ENCODE assay signal across 8 mouse cellular contexts in genomic region chr11:72960723-72961071, GRCm38 (mm10). TPM values are rescaled to one million over a fixed set of nuclear protein-coding genes. Genes with fewer than 3 reads are reported as not detected.
DNase-seq lines count a peak whose midpoint lies in the region; ATAC-seq lines count a peak whose summit lies in the region.

No protein-coding gene starts in this region.

- H3K27me3 ChIP-seq in kidney, embryonic 16.5 days (ENCODE audit: insufficient read depth, low read length), result peaks cover 30% of the 10 kb centered on the region
- peaks cover 31% of the 10 kb centered on the region for H3K27me3 ChIP-seq in embryonic facial prominence, embryonic 11.5 days (ENCODE audit: control insufficient read depth, insufficient read depth, low read length)
- H3K27me3 ChIP-seq in intestine, embryonic 15.5 days (replicated peaks), result peaks cover 11% of the 10 kb centered on the region
- H3K27me3 ChIP-seq in midbrain, embryonic 16.5 days (ENCODE audit: control insufficient read depth, insufficient read depth, low read depth, low read length), result peaks cover 37% of the 10 kb centered on the region

- H3K4me3 ChIP-seq in kidney, embryonic 16.5 days (ENCODE audit: low read length), result peak overlapping the region; percentile 44
- H3K4me3 ChIP-seq in embryonic facial prominence, embryonic 11.5 days (ENCODE audit: low read depth, low read length), result peak overlapping the region; percentile 26; the same call in 1 of the 2 replicates
- peak overlapping the region; percentile 40 for H3K4me3 ChIP-seq in intestine, embryonic 15.5 days (replicated peaks)
- H3K4me3 ChIP-seq in midbrain, embryonic 16.5 days (ENCODE audit: low read depth, low read length), result peak overlapping the region; percentile 13; the same call in 1 of the 2 replicates

- no peak for DNase-seq in kidney, postnatal 36 days
- no peak for DNase-seq in embryonic facial prominence, embryonic 11.5 days (ENCODE audit: low spot score)
- no peak for DNase-seq in cerebellum, postnatal 36 days
- DNase-seq in cerebellum, postnatal 14 days, result no peak
- no peak for DNase-seq in layer of hippocampus, adult 18-20 months (ENCODE audit: low spot score in 2 of 2)

- no peak for ATAC-seq in kidney, embryonic 16.5 days (ENCODE audit: low FRiP score, low TSS enrichment)
- ATAC-seq in embryonic facial prominence, embryonic 11.5 days (replicated peaks; ENCODE audit: insufficient number of reproducible peaks, low FRiP score, low TSS enrichment, low read depth), result no peak
- no peak for ATAC-seq in intestine, embryonic 15.5 days
- no peak for ATAC-seq in midbrain, embryonic 16.5 days

- no peaks in the 10 kb centered on the region for H3K36me3 ChIP-seq in kidney, embryonic 16.5 days (ENCODE audit: insufficient read depth, low read length)
- no peaks in the 10 kb centered on the region for H3K36me3 ChIP-seq in embryonic facial prominence, embryonic 11.5 days (replicated peaks; ENCODE audit: control insufficient read depth, insufficient read depth, low read depth, low read length)
- H3K36me3 ChIP-seq in intestine, embryonic 15.5 days, result no peaks in the 10 kb centered on the region
- H3K36me3 ChIP-seq in midbrain, embryonic 16.5 days (ENCODE audit: control insufficient read depth, insufficient read depth, low read length), result no peaks in the 10 kb centered on the region

- H3K4me2 ChIP-seq in kidney, embryonic 16.5 days (replicated peaks; ENCODE audit: low read depth, low read length), result peak overlapping the region; percentile 65
- peak overlapping the region; percentile 52 for H3K4me2 ChIP-seq in embryonic facial prominence, embryonic 11.5 days (ENCODE audit: low read depth, low read length)
- H3K4me2 ChIP-seq in intestine, embryonic 15.5 days (replicated peaks), result peak overlapping the region; percentile 84
- H3K4me2 ChIP-seq in midbrain, embryonic 16.5 days (ENCODE audit: low read length), result peak overlapping the region; percentile 38

- H3K9ac ChIP-seq in kidney, embryonic 16.5 days (replicated peaks; ENCODE audit: low read length), result 0 out of 2 replicates have a peak overlapping the region, but pooled peaks have one; percentile 14
- H3K9ac ChIP-seq in embryonic facial prominence, embryonic 11.5 days (replicated peaks; ENCODE audit: low read length), result no peak overlapping the region
- peak overlapping the region; percentile 27; the same call in 1 of the 2 replicates for H3K9ac ChIP-seq in intestine, embryonic 15.5 days
- H3K9ac ChIP-seq in midbrain, embryonic 16.5 days (ENCODE audit: low read depth, low read length), result no peak overlapping the region

- peaks cover 35% of the 10 kb centered on the region for H3K4me1 ChIP-seq in kidney, embryonic 16.5 days (ENCODE audit: insufficient read depth, low read length)
- peaks cover 2% of the 10 kb centered on the region; the same call in 1 of the 2 replicates for H3K4me1 ChIP-seq in embryonic facial prominence, embryonic 11.5 days (ENCODE audit: control insufficient read depth, insufficient read depth, low read length)
- H3K4me1 ChIP-seq in intestine, embryonic 15.5 days (replicated peaks), result peaks cover 50% of the 10 kb centered on the region
- peaks cover 5% of the 10 kb centered on the region; the same call in 1 of the 2 replicates for H3K4me1 ChIP-seq in midbrain, embryonic 16.5 days (ENCODE audit: control insufficient read depth, insufficient read depth, low read length)

- WGBS in kidney, embryonic 16.5 days, result 5% methylated on average over 15 of the region's 15 CpGs
- 3% methylated on average over 15 of the region's 15 CpGs for WGBS in embryonic facial prominence, embryonic 11.5 days
- 13% methylated on average over 15 of the region's 15 CpGs for WGBS in intestine, embryonic 15.5 days
- WGBS in midbrain, embryonic 16.5 days, result 1% methylated on average over 15 of the region's 15 CpGs

- H3K27ac ChIP-seq in kidney, embryonic 16.5 days (ENCODE audit: low read length), result no peak overlapping the region
- H3K27ac ChIP-seq in embryonic facial prominence, embryonic 11.5 days (replicated peaks; ENCODE audit: low read depth, low read length), result no peak overlapping the region
- 0 out of 2 replicates have a peak overlapping the region, but pooled peaks have one; percentile 25 for H3K27ac ChIP-seq in intestine, embryonic 15.5 days
- H3K27ac ChIP-seq in midbrain, embryonic 16.5 days (ENCODE audit: low read length), result no peak overlapping the region

- H3K9me3 ChIP-seq in kidney, embryonic 16.5 days (ENCODE audit: low read length), result no peaks in the 10 kb centered on the region
- H3K9me3 ChIP-seq in embryonic facial prominence, embryonic 11.5 days (replicated peaks; ENCODE audit: control insufficient read depth, low read length), result no peaks in the 10 kb centered on the region
- no peaks in the 10 kb centered on the region for H3K9me3 ChIP-seq in intestine, embryonic 15.5 days
- H3K9me3 ChIP-seq in midbrain, embryonic 16.5 days (replicated peaks; ENCODE audit: control insufficient read depth, low read length, poor library complexity, severe bottlenecking), result no peaks in the 10 kb centered on the region

RNA-seq across cellular contexts. Expression of gene Atp2a3, which starts 0.3 kb away (rescaled TPM):
- polyA plus RNA-seq in kidney, embryonic 16.5 days (2015; fragmentation: Nextera tagmentation; extraction: Ambion mirVana), result 5.4 and 5.9 TPM in 2 replicates
- 0.74 and 1.4 TPM in 2 replicates for polyA plus RNA-seq in embryonic facial prominence, embryonic 11.5 days (2014; fragmentation: Nextera tagmentation; extraction: Ambion mirVana)
- polyA plus RNA-seq in intestine, embryonic 15.5 days (2015; fragmentation: Nextera tagmentation; extraction: Ambion mirVana), result 23.5 and 25.5 TPM in 2 replicates
- 1.2 and 1.7 TPM in 2 replicates for polyA plus RNA-seq in midbrain, embryonic 16.5 days (2015; fragmentation: Nextera tagmentation; extraction: Ambion mirVana)
- 1 to 10 TPM; 5.3 to 5.5 TPM for total RNA-seq in layer of hippocampus, adult 18-20 months (2021)

RNA-seq across cellular contexts. Expression of gene P2rx1, which starts 38.2 kb away (rescaled TPM):
- polyA plus RNA-seq in kidney, embryonic 16.5 days (2015; fragmentation: Nextera tagmentation; extraction: Ambion mirVana), result 1.7 and 3.1 TPM in 2 replicates
- 1.2 and 1.3 TPM in 2 replicates for polyA plus RNA-seq in embryonic facial prominence, embryonic 11.5 days (2014; fragmentation: Nextera tagmentation; extraction: Ambion mirVana)
- 14.3 and 27.7 TPM in 2 replicates for polyA plus RNA-seq in intestine, embryonic 15.5 days (2015; fragmentation: Nextera tagmentation; extraction: Ambion mirVana)
- polyA plus RNA-seq in midbrain, embryonic 16.5 days (2015; fragmentation: Nextera tagmentation; extraction: Ambion mirVana), result 0.30 and 0.48 TPM in 2 replicates
- under 1 TPM; 0.25 to 0.27 TPM for total RNA-seq in layer of hippocampus, adult 18-20 months (2021)

RNA-seq across cellular contexts. Expression of gene Camkk1, which starts 58.1 kb away (rescaled TPM):
- polyA plus RNA-seq in kidney, embryonic 16.5 days (2015; fragmentation: Nextera tagmentation; extraction: Ambion mirVana), result 7.4 and 7.7 TPM in 2 replicates
- polyA plus RNA-seq in embryonic facial prominence, embryonic 11.5 days (2014; fragmentation: Nextera tagmentation; extraction: Ambion mirVana), result 3.4 and 4.2 TPM in 2 replicates
- polyA plus RNA-seq in intestine, embryonic 15.5 days (2015; fragmentation: Nextera tagmentation; extraction: Ambion mirVana), result 8.5 and 8.6 TPM in 2 replicates
- 31.9 and 33.6 TPM in 2 replicates for polyA plus RNA-seq in midbrain, embryonic 16.5 days (2015; fragmentation: Nextera tagmentation; extraction: Ambion mirVana)
- total RNA-seq in layer of hippocampus, adult 18-20 months (2021), result 100 to 1,000 TPM; 175 to 178 TPM

Comparison
In these comparisons a context has a peak if more than half of its experiments do, and no peak if none do; other contexts are left out.
1. H3K9ac ChIP-seq: peak in kidney, embryonic 16.5 days (single experiment) and intestine, embryonic 15.5 days (single experiment); none in embryonic facial prominence, embryonic 11.5 days (single experiment) and midbrain, embryonic 16.5 days (single experiment).
2. Peak in every context shown above with its lines, with median percentiles within 50 percentile points of each other: H3K4me2 ChIP-seq and H3K4me3 ChIP-seq.